Mouse (Mus musculus): ENCODE data around the gene Fam160b1. TPM values are rescaled to one million over a fixed set of nuclear protein-coding genes. Genes with fewer than 3 reads are reported as not detected.

The Fam160b1 gene
- polyA plus RNA-seq (2014; fragmentation: Nextera tagmentation; extraction: Ambion mirVana), result 12.7 and 15.0 TPM in 2 replicates

DNA sequence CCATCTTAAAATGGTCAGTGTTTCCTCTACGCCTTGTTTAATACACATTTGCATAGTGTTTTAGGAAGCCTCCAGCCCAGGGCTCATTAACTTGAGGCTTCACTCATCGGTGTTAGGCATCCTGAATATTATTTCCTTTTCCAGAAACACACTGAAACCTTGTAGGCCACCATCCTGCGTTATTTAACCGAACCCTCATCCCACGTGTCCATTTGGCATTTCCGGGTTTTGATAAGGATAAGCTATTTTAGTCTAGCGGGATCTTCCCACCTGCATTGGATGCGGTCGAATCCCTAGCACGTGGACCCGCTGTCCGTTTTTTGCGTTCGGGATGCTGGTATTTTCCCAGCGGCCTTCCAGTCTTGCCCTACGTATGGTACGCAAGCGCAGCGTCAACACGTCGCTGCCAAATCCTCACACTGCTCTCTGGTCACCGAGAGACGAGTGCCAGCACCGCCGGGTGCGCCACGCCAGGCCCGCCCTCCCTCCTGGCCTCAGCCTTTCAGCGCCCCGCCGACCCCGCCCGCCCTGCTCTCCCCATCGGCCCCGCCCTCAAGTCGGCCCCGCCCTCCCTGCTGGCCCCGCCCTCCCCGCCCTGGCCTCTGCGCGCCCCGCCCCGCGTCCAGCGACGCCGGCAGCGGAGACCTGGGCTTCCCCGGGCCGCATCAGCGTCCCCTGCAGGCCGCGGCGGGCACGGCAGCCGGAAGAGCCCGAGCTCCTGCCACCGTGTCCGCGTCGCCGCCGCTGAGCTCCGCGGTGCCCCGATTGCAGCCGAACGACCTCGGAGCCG is at the start of gene Fam160b1:
Gene Fam160b1 (plus strand): TSS at position 340 of the 790 bp plus-strand sequence.
- peaks cover 33% of the 10 kb centered on the region for H3K4me1 ChIP-seq (ENCODE audit: control insufficient read depth, insufficient read depth, low read length)
- H3K4me2 ChIP-seq (ENCODE audit: low read length), result peak within 1 kb of the TSS; percentile 69
- no peaks in the 10 kb centered on the region for H3K36me3 ChIP-seq (ENCODE audit: control insufficient read depth, insufficient read depth, low read length)
- DNase-seq (ENCODE audit: low spot score) (peak; percentile 94), ATAC-seq (peak; percentile 90)
- H3K4me3 ChIP-seq (ENCODE audit: low read depth, low read length), result peak within 1 kb of the TSS; percentile 98
- no peaks in the 10 kb centered on the region for H3K9me3 ChIP-seq (replicated peaks; ENCODE audit: control insufficient read depth, low read length)
- peak within 1 kb of the TSS; percentile 96 for H3K27ac ChIP-seq (ENCODE audit: low read depth, low read length)
- peak within 1 kb of the TSS; percentile 99 for H3K9ac ChIP-seq (ENCODE audit: low read length)
- H3K27me3 ChIP-seq (replicated peaks; ENCODE audit: control insufficient read depth, insufficient read depth, low read length), result no peaks in the 10 kb centered on the region
- WGBS, result under 1% methylated on average over 55 of the region's 70 CpGs

DNA sequence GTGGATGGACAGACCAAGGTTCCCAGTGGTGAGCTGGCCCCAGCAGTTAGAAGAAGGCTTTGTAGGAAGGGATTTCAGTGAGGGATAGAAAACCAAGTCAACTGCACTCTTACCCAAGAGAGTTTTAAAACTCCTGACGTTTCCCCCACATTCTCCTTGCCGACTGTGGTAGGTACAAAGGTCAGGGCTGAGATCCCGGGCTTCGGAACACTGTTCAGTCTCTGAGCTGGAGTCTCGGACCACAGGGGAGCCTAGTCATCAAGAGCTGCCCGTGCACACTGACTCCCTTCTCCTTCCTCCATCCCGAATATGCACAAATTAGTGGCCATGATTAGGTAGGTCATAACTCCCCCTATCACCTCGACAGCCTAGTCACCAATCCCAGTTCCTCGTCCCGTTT is 47.3 kb upstream of the Fam160b1 start:
- H3K27ac ChIP-seq (ENCODE audit: low read depth, low read length), result no peak overlapping the region
- no peak overlapping the region for H3K4me3 ChIP-seq (ENCODE audit: low read depth, low read length)
- ATAC-seq (no peak), DNase-seq (ENCODE audit: low spot score) (no peak)
- H3K4me1 ChIP-seq (ENCODE audit: control insufficient read depth, insufficient read depth, low read length), result peaks cover 5% of the 10 kb centered on the region; the same call in 1 of the 2 replicates
- peak overlapping the region; percentile 96; the same call in 1 of the 2 replicates for H3K4me2 ChIP-seq (ENCODE audit: low read length)
- H3K9me3 ChIP-seq (replicated peaks; ENCODE audit: control insufficient read depth, low read length), result no peaks in the 10 kb centered on the region
- 79% methylated on average over 10 of the region's 10 CpGs for WGBS
- no peak overlapping the region for H3K9ac ChIP-seq (ENCODE audit: low read length)
- H3K36me3 ChIP-seq (ENCODE audit: control insufficient read depth, insufficient read depth, low read length), result no peaks in the 10 kb centered on the region
- no peaks in the 10 kb centered on the region for H3K27me3 ChIP-seq (replicated peaks; ENCODE audit: control insufficient read depth, insufficient read depth, low read length)

DNA sequence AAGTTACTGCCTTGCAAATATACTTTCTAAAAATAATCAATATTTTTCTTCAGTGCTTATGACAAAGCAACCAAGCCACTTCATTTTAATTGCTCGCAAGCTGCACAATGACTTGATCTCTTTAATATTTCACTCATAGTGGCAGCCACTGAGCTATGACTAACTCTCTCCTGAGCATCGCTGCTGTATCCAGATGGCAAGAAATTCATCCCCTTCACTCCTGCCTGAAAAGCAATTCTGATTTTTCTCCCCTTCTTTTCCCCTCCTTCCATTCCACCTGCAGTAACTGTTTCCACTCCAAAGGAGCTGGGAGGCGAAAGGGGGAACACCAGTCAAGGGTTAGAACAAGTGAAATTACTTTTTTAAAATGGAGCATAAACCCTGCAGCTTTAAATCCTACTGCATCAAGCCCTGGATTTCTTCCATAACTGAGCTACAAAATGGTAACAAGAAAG is 46.6 kb upstream of the Fam160b1 start:
- peak overlapping the region; percentile 96 for H3K4me2 ChIP-seq (ENCODE audit: low read length)
- peak overlapping the region; percentile 62 for H3K4me3 ChIP-seq (ENCODE audit: low read depth, low read length)
- H3K27ac ChIP-seq (ENCODE audit: low read depth, low read length), result peak overlapping the region; percentile 68; the same call in 1 of the 2 replicates
- H3K4me1 ChIP-seq (ENCODE audit: control insufficient read depth, insufficient read depth, low read length), result peaks cover 5% of the 10 kb centered on the region; the same call in 1 of the 2 replicates
- DNase-seq (ENCODE audit: low spot score) (peak; percentile 27), ATAC-seq (no peak)
- no peaks in the 10 kb centered on the region for H3K36me3 ChIP-seq (ENCODE audit: control insufficient read depth, insufficient read depth, low read length)
- H3K9ac ChIP-seq (ENCODE audit: low read length), result peak overlapping the region; percentile 82
- no peaks in the 10 kb centered on the region for H3K27me3 ChIP-seq (replicated peaks; ENCODE audit: control insufficient read depth, insufficient read depth, low read length)
- 66% methylated on average over 3 of the region's 3 CpGs for WGBS
- no peaks in the 10 kb centered on the region for H3K9me3 ChIP-seq (replicated peaks; ENCODE audit: control insufficient read depth, low read length)

DNA sequence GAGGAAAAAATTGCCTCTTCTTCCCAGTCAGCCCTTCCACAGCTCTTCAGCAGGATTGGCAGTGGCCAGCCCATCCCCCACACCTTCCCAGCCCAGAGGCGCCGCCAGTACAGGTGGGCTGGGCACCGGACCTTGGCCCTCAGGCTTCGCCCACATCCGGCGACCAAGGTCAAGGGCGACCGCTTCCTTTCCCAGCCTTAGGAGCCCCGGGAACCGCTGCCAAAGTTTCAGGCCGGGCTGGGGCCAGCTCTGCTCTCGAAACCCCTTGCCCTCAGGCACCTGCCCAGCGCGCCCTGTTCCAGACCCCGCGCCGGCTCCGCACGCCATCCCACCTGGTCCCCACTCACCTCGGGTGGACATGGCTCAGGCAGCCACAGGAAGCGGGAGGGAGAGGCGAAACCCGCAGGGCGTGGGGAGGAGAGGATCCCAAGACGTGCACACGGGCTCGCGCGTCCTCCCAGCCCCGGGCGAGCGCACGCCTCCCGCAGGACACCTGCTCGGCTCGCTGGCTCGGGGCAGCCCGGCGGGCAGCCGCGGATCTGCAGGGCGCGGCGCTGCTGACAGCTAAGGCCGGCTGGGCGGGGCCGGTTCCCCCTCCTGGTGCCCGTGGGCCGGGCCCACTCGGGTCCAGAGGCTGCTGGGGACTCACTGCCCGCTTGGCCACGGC is 46.0 kb upstream of the Fam160b1 start, which contains the start of gene Ablim1:
Gene Ablim1 (minus strand): TSS at position 574 of the 667 bp plus-strand sequence.
- H3K4me3 ChIP-seq (ENCODE audit: low read depth, low read length), result peak within 1 kb of the TSS; percentile 62
- no peaks in the 10 kb centered on the region for H3K36me3 ChIP-seq (ENCODE audit: control insufficient read depth, insufficient read depth, low read length)
- peaks cover 5% of the 10 kb centered on the region; the same call in 1 of the 2 replicates for H3K4me1 ChIP-seq (ENCODE audit: control insufficient read depth, insufficient read depth, low read length)
- peak within 1 kb of the TSS; percentile 68; the same call in 1 of the 2 replicates for H3K27ac ChIP-seq (ENCODE audit: low read depth, low read length)
- ATAC-seq (peak; percentile 81), DNase-seq (ENCODE audit: low spot score) (peak; percentile 51)
- peak within 1 kb of the TSS; percentile 96 for H3K4me2 ChIP-seq (ENCODE audit: low read length)
- peak within 1 kb of the TSS; percentile 82 for H3K9ac ChIP-seq (ENCODE audit: low read length)
- WGBS, result under 1% methylated on average over 43 of the region's 52 CpGs
- no peaks in the 10 kb centered on the region for H3K9me3 ChIP-seq (replicated peaks; ENCODE audit: control insufficient read depth, low read length)
- no peaks in the 10 kb centered on the region for H3K27me3 ChIP-seq (replicated peaks; ENCODE audit: control insufficient read depth, insufficient read depth, low read length)

DNA sequence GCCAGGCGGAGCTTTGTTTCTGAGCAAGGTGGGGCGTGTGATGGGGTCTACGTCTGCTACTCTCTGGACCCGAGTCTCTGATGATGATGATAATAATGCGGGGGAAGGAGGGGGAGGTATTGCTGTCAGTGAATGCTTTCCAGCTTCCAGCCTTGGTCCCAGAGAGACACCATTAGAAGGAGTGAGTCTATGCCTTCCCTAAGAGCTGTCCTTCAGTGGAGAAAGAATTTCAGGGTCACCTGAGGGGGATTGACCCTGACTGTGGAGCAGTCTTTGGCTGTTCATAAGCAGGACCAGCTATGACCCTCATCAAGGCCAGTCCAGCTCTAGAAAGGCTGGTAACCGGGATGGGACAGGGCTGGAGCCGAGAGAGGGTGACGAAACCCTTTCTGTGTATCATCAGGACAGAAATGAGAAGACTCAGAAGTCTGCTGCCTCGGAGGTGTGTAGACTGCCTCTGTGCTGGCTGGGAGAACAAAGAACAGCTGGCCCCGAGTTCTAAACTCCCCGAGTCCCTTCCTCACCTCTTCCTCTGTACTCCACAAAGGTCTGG is 45.4 kb upstream of the Fam160b1 start:
- peak overlapping the region; percentile 82 for H3K9ac ChIP-seq (ENCODE audit: low read length)
- no peaks in the 10 kb centered on the region for H3K36me3 ChIP-seq (ENCODE audit: control insufficient read depth, insufficient read depth, low read length)
- H3K4me2 ChIP-seq (ENCODE audit: low read length), result peak overlapping the region; percentile 96
- peak overlapping the region; percentile 68; the same call in 1 of the 2 replicates for H3K27ac ChIP-seq (ENCODE audit: low read depth, low read length)
- WGBS, result 42% methylated on average over 11 of the region's 11 CpGs
- H3K9me3 ChIP-seq (replicated peaks; ENCODE audit: control insufficient read depth, low read length), result no peaks in the 10 kb centered on the region
- peaks cover 5% of the 10 kb centered on the region; the same call in 1 of the 2 replicates for H3K4me1 ChIP-seq (ENCODE audit: control insufficient read depth, insufficient read depth, low read length)
- peak overlapping the region; percentile 62 for H3K4me3 ChIP-seq (ENCODE audit: low read depth, low read length)
- H3K27me3 ChIP-seq (replicated peaks; ENCODE audit: control insufficient read depth, insufficient read depth, low read length), result no peaks in the 10 kb centered on the region
- ATAC-seq (no peak; the same call in none of the 2 replicates), DNase-seq (ENCODE audit: low spot score) (no peak)

DNA sequence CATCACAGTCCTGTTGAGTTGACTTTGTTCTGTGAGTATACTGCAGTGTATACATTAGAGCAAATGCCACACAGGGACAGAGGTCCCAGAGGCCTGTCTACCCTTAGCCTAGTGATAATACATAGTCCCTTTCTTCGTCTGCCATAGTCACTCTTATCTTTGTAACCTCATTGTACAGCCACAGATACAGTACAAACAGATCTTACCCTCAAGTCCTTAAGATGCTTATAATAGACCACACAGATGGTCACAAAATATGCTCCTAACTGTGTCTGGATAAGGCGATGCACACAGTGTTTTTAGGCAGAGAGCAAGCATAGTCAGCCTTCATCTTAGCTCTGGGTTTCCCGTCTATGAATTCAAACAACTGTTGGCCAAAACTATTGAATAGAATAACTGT is 43.9 kb upstream of the Fam160b1 start:
- DNase-seq (ENCODE audit: low spot score), result no peak
- no peaks in the 10 kb centered on the region for H3K9me3 ChIP-seq (replicated peaks; ENCODE audit: control insufficient read depth, low read length)
- no peak overlapping the region for H3K9ac ChIP-seq (ENCODE audit: low read length)
- no peaks in the 10 kb centered on the region for H3K27me3 ChIP-seq (replicated peaks; ENCODE audit: control insufficient read depth, insufficient read depth, low read length)
- no peak overlapping the region for H3K4me3 ChIP-seq (ENCODE audit: low read depth, low read length)
- H3K27ac ChIP-seq (ENCODE audit: low read depth, low read length), result no peak overlapping the region
- no peak overlapping the region for H3K4me2 ChIP-seq (ENCODE audit: low read length)
- 83% methylated on average over 3 of the region's 3 CpGs for WGBS
- peaks cover 5% of the 10 kb centered on the region; the same call in 1 of the 2 replicates for H3K4me1 ChIP-seq (ENCODE audit: control insufficient read depth, insufficient read depth, low read length)
- H3K36me3 ChIP-seq (ENCODE audit: control insufficient read depth, insufficient read depth, low read length), result no peaks in the 10 kb centered on the region
- ATAC-seq, result no peak

DNA sequence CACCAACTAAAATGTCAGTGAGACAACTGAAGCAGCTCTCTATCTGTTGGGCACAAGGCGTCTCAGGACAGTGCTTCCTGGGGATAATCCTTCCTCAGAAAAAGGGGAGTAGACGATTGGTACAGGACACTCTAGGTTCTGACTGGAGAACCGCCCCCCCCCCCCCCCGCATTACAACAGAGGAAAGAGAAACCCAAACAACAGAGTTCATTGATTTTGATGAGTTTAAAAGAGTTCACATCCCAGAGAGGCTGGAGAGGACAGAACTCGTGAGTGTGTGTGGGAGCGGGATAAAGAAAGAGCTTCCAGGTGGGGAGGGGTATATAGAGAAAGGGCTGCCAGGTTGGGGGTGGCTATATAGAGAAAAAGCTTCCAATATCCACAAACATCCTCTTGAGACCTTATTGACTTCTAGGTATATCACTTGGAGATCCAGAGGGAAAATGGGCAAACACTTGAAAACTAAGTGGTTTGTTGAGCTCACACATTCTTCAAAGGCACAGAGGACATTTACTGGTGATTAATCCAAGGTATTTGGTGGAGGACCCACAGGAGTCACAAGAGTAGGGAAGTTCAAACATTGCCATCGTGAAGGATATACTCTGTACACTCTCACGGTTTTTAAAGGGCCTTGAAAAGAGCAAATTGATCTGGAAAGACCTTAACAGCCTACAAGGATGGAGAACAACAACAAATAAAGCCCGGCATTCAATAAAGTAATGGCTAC is 39.7 kb upstream of the Fam160b1 start:
- Histone ChIP-seq H3K27me3 (replicated peaks; ENCODE audit: control insufficient read depth, insufficient read depth, low read length) (no peaks in the 10 kb centered on the region), H3K36me3 (ENCODE audit: control insufficient read depth, insufficient read depth, low read length) (no peaks in the 10 kb centered on the region), H3K4me2 (ENCODE audit: low read length) (no peak overlapping the region), H3K4me3 (ENCODE audit: low read depth, low read length) (no peak overlapping the region), H3K9ac (ENCODE audit: low read length) (no peak overlapping the region), H3K9me3 (replicated peaks; ENCODE audit: control insufficient read depth, low read length) (no peaks in the 10 kb centered on the region), H3K27ac (ENCODE audit: low read depth, low read length) (no peak overlapping the region), H3K4me1 (ENCODE audit: control insufficient read depth, insufficient read depth, low read length) (no peaks in the 10 kb centered on the region)
- DNase-seq (ENCODE audit: low spot score) (no peak), ATAC-seq (no peak)
- 75% methylated on average over 9 of the region's 9 CpGs for WGBS

DNA sequence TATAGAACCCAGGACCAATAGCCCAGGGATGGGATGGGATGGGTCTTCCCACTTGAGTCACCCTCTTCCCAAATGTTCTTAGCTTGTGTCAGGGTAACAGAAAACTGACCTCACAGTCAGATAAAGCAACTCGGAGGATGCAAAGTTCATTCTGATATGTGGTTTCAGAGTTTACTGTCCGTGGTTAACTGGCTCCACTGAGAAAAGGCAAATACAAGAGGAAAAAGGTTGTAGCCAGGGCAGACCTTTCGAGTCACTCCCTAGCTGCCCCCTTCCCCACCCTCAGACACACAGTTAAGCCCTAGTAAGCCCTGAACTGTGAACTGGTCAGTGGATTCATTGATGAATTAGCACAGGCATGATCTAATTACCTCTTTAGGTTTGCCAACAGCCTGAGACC is 38.6 kb upstream of the Fam160b1 start:
- Histone ChIP-seq H3K27me3 (replicated peaks; ENCODE audit: control insufficient read depth, insufficient read depth, low read length) (no peaks in the 10 kb centered on the region), H3K9me3 (replicated peaks; ENCODE audit: control insufficient read depth, low read length) (no peaks in the 10 kb centered on the region), H3K27ac (ENCODE audit: low read depth, low read length) (no peak overlapping the region), H3K4me1 (ENCODE audit: control insufficient read depth, insufficient read depth, low read length) (no peaks in the 10 kb centered on the region), H3K4me2 (ENCODE audit: low read length) (no peak overlapping the region), H3K9ac (ENCODE audit: low read length) (no peak overlapping the region), H3K4me3 (ENCODE audit: low read depth, low read length) (no peak overlapping the region), H3K36me3 (ENCODE audit: control insufficient read depth, insufficient read depth, low read length) (no peaks in the 10 kb centered on the region)
- ATAC-seq (no peak), DNase-seq (ENCODE audit: low spot score) (no peak)
- WGBS, result 75% methylated on average over 3 of the region's 3 CpGs
